Mouse (Mus musculus) leukemia stem cell, adult 10-12 weeks (primary cell): Measurements from ENCODE around the gene Tmx1. TPM values are rescaled to one million over a fixed set of nuclear protein-coding genes. Genes with fewer than 3 reads are reported as not detected.

ENCODE experiments used
- polyA plus RNA-seq: library from polyadenylated mRNA; stranded (reverse); fragments of >175 nt; gene quantifications from 2 replicates; pipeline ENCODE4 v1.2.3, GENCODE M21; 2012; ENCODE audit warnings: low replicate concordance

Gene Tmx1
- 5.6 and 17.5 TPM in 2 replicates for polyA plus RNA-seq

DNA sequence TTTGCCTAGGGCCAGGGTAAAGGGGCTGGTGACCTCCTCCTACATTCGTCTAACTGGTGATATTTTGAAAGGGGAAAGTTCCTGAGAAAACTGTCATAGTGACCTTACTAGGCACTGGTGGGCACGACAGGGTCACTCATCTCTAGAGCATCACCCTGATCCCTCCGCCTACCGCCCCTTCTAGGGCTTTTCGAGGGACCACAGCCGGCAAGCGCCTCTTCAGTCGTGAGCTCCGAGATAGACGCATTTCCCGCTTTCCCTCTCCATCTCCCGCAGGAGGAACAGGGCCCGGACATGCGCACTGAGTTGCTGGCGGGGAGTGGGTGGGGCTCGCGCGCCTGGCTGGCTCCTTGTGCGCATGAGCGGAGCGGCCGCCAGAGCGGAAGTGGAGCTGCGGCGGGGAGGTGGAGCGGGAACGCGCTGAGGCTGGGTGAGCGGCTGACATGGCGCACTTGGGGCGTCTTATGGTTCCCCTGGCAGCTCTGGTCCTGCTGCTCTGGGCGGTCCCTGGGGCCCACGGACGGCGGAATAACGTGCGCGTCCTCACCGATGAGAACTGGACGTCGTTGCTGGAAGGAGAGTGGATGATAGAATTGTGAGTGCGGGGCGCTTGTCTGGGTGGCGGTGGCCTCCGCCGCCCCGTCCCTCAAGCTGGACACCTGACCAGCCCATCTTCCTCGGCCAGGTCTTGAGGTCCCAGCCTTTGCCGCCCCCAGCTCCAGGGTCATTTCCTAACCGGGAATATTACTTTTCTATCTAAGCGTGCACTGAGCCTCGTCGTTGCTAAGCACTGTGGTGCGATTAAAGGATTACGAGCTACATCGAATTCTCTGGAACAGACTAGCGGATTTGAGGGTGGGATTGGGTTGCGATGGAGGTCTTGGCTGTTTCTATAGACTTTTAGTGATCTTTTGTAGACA lies at the start of gene Tmx1:
Gene Tmx1, plus strand, starts transcription at position 370 of the 920 bp plus-strand sequence.

Other genes starting within 250 kb of the Tmx1 start
- 2.0 and 3.6 TPM in 2 replicates for gene Pygl, start 221.6 kb upstream of the Tmx1 start, polyA plus RNA-seq
- gene Trim9, start 105.5 kb upstream of the Tmx1 start, polyA plus RNA-seq = 0.15 TPM in 1 of 2 replicates, not detected in the other